Mouse (Mus musculus): Measurements from ENCODE around the gene Slc1a7.

The Slc1a7 gene

DNA sequence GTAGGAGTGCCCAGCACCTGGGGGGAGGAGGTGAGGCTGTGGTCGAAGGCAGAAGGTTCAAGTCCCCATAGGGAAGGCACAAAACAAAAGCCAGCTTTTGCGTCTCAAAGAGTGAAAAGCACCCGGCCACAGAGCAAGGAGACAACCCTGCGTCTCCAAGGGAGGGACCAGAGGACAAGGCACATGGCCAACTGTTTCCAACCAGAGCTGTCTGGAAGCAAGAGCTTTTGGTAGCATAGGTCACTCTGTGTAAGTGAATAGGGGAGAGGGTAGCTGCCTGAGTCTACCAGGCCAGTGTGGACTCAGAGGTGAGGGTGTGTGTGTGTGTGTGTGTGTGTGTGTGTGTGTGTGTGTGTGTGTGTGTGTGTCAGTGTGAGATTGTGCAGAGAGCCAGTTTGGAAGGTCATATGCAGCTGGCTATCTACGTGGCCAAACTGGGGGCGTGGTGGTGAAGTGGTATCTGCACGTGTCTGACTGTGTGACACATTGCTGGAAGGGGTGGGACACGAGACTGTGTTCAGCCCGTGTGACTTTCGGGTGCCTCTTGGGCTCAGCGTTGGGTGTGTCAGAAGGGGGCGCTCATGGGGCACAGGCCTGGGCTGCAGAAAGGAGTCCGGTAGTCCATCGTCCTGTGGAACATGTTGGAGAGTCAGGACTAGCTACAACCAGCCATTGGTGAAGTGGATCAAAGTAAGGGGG lies 47.1 kb downstream of the Slc1a7 start:
- peak; percentile 14 for DNase-seq (ENCODE audit: low spot score)

DNA sequence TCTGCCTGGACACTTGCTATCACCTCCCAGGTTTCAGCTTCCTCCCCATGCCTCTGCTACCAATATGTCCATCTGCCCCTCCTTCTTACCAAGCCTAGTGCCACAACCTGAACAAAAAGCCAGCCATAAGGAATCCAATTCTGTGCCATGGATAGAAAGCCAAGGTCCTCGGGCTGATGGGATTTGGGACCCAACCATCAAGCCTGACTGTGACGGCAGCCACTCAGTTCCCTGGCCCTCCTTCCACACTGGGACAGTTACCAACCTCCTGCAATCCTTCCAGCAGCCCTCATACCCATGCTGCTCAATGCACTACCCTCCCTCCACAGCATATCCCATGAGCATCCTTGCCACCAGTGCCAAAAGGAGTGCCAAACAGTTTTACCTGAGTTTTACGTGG lies 48.2 kb downstream of the Slc1a7 start:
- no peak for DNase-seq (ENCODE audit: low spot score)

DNA sequence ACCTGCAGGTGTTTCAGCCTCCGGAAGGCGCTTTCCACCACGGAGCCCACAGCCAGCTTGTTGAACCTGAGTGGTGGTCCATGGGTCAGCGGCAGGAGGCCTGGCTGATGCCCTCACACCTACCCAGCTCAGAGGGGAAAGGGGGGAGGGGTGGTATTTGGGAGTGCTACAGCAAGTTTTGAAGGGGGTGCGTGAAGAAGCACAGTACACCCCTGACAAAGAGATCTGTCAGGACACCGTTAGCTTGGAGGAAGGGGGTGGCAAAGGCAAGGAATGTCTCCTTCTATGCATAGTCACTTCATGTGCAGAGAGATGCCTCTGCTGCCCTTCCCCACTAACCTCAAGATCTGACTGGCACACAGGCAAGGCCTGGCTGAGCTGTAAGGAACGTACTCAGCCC lies 49.7 kb downstream of the Slc1a7 start:
- no peak for DNase-seq (ENCODE audit: low spot score)

DNA sequence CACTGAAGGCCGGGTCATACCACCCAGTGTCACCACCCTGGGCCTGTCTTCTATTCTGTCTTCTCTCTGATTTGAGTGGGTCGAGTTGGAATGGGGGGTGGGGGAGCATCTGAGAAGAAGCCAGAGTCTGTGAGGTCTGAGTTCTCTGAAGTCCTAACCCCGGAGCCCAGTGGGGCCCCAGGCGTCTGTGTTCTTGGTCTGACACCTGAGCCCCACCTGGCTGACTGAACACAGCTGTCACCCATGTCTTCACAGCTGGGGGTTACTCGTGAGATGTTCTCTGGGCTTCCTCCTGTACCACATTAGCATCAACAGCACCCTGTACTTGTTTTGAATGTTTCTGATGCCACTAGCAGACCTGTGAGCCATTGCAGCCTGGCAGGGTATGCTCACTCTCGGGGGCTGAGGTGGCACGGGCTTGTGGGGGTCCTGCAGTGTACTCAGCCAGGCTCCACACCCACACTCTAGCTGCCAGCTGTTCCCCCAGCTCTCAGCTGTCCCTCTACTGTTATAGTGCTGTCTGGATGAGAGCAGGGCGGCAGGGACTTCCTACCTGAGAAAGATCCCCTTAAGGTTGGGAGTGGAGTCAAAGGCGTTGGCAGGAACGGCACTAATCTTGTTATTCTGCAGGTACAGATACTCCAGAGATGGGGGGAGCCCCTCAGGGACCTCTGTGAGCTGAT lies 50.2 kb downstream of the Slc1a7 start:
- no peak for DNase-seq (ENCODE audit: low spot score)

GRCm38 (mm10) chr4:108018961-108019921 lies 51.1 kb downstream of the Slc1a7 start:
- no peak for DNase-seq (ENCODE audit: low spot score)

GRCm38 (mm10) chr4:108020178-108020577 lies 52.0 kb downstream of the Slc1a7 start:
- no peak for DNase-seq (ENCODE audit: low spot score)

DNA sequence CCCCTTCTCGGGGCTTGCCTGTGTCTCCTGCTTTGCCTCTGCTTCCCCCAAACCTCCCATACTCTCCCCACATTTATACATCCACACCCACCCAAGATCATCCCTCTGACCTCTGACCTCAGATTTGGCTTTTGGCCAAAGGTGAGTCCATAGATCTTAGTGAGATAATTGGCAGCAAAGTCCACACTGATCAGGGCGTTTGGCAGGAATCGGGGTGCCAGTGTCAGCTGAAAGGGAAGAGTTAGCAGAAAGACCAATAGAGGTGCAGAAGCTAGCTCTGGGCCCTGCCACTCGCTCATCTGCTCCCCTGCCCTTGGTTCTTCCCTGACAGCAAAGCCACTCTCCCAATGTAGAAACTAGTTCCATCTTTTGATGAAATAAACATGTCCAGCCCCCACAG lies 55.1 kb downstream of the Slc1a7 start:
- no peak for DNase-seq (ENCODE audit: low spot score)

DNA sequence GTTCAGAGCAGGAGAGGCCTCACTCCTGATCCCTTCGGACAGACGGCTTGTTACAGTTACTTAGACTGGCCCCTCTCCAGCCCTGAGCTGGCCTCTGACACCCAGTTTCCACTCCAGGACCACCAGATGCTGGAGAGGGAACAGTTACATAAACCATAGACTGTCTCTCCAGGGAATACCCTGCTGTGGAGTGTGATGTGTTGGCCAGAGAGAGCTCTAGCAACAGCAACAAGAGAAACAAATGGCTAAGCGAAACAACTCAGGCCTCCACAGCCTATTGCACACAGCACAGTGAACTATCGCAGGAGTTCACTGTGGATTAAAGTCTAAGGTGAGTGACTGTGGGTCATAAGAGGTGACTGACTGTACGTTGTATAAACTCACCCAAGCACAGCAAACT lies 56.5 kb downstream of the Slc1a7 start:
- no peak for DNase-seq (ENCODE audit: low spot score)

GRCm38 (mm10) chr4:108025269-108025668 lies 57.1 kb downstream of the Slc1a7 start:
- DNase-seq (ENCODE audit: low spot score), result peak; percentile 43

GRCm38 (mm10) chr4:108026193-108026592 lies 58.1 kb downstream of the Slc1a7 start:
- DNase-seq (ENCODE audit: low spot score), result peak; percentile 44

- no peak for DNase-seq (ENCODE audit: low spot score)
Measured at GRCm38 (mm10) chr4:108030888-108031501, 62.9 kb downstream of the Slc1a7 start.

DNA sequence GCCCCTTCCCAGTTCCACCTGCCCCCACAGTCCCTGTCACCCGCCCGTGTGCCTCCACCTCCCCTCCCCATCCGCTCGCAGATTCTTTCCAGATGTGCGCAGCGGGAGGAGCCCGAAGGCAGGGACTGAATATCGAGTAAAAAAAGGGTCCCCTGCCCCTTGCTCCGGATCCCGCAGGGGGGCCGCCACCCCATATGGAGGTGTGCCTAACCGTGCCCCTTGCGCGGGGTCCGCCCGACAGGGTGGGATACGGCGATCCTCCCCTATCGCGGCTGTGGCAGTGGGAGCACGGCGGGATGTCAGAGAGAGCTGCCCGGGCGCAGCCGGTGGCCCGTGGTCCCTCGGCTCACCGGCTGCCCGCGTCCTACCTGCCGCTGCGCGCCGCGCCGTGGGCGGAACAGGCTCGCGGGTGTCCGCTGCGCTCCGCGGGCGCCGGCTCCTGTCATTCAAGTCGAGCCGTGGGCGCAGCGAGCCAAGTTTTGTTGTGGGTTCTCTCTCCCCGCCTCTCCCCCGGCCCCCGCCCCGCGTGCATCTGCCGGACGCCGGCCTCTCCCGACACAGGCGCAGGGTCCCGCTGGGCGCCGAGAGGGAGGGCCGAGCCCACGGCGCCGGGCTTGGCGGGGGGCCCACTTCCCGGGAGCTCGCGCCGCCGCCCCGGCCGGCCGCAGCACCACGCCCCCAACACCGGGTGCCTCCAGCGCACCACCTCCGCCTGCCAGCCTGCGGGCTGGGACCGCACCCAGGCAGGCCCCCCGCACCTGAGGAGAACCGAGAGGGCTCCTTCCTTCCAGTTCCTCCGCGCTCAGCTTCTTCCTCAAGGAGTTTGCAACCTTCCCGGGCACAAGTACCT lies 63.6 kb downstream of the Slc1a7 start:
- no peak for DNase-seq (ENCODE audit: low spot score)

DNA sequence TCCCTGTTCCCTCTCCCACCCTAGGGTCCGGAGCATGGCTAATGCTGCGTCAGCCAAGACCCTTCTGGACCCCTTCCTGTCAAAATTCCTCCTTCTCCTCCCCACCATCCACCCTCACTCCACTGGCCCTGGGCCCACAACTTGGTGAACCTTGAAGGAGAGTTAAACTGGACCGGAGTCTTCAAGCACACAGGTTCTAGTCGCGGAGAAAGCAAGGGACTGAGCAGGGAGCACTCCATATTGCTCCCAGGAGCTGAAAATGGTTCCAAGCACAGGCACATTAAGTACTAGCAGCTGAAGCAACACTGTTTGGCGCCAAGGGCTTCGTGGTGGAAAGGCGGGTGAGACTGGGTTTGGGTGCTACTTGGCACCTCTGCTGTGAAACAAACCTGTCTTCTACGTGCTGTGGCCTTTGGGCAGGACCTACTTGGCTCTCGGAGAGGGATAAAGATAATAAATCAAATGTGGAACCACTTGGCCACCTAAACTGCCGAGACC lies 64.3 kb downstream of the Slc1a7 start:
- no peak for DNase-seq (ENCODE audit: low spot score)

GRCm38 (mm10) chr4:108033041-108033764 lies 65.1 kb downstream of the Slc1a7 start:
- no peak for DNase-seq (ENCODE audit: low spot score)

DNA sequence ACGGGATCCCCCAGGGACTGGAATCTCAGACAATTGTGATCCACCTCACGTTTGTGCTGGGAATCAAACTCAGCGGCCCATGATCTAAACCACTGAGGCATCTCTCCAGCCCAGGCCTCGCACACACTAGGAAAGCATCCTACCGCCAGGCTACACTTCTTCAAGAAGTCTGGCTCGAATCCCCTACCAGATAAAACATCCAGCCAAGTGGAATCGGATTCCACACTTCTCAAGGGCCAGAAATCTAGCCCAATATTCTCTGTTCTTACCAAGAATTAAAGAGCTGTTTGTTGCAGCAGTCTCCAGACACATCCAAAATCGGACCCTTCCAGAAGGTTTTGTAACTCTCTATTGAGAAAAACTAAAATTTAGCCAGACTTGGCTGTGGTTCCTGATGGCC lies 68.9 kb downstream of the Slc1a7 start:
- no peak for DNase-seq (ENCODE audit: low spot score)

GRCm38 (mm10) chr4:108045136-108046107 lies 77.3 kb downstream of the Slc1a7 start:
- DNase-seq (ENCODE audit: low spot score), result no peak

DNA sequence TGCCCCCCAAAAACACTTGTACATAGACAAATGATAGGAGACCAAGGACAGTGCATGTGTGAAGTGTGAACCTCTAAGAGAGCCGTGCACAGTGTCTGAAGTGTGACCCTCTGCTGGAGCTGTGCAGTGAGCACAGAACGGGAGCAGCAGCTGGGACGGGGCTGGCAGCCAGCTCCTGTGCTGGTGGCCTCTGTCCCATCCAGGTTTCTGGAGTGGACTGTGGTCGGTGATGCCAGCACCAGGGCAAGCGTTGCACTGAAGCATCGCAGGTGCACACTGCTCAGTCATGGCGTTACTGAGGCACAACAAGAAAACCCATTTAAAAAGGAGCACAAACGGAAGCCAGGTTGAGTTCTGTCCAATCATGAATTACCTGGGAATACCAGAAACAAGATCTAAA lies 78.0 kb downstream of the Slc1a7 start:
- DNase-seq (ENCODE audit: low spot score), result no peak

- DNase-seq (ENCODE audit: low spot score), result no peak
Measured at GRCm38 (mm10) chr4:108051687-108052274, 83.6 kb downstream of the Slc1a7 start.

DNA sequence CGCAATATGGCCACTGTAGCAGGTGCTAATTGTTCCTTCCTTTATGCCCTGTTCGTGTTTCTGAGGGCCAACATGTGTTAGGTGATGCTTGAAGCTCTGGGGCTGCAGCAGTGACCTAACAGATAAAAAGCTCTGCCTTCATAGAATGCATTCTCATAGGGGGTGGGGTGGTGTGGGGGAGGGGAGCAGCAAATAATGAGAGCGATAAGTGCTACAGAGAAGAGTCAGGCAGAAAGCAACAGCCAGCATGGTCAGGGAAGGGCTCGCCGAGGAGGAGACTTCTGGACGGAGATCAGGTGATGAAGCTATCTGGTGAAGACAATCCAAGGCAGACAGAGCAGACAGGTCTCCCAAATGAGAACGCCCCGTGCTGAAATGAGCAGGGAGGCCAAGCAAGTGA lies 84.5 kb downstream of the Slc1a7 start:
- DNase-seq (ENCODE audit: low spot score), result no peak

Measured in c-Kit-positive CD71-positive TER-119-positive erythroid progenitor cells, embryonic 14.5 days (primary cell).